Mouse (Mus musculus): ENCODE measurements around the gene Stk32c. TPM values are rescaled to one million over a fixed set of nuclear protein-coding genes. Genes with fewer than 3 reads are reported as not detected.

Stk32c gene
- polyA plus RNA-seq, 1 experiment from 2014 or later: 0.60 TPM

DNA sequence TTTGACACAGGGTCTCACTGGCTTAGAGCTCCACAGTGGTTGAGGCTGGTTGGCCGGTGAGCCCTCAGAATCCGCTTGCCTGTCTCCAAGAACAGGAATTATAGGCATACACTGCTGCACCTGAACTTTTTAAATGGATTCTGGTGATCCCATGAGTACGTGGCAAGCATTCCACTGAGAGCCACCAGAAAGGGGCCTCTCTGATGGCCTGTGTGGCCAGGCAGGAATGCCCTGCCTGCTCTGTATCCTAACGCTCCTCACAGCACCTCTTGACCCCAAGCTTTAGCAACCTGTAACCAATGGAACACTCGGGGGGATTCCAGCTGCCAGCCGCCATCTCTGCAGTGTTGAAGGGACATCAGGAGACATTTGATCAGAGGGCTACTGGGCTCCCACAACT lies 1.3 kb downstream of the Stk32c start:
- H3K27me3 ChIP-seq (ENCODE audit: insufficient read depth, poor library complexity, severe bottlenecking): peaks cover 8% of the 10 kb centered on the region; the same call in 1 of the 2 replicates
- peak; percentile 2 for DNase-seq (ENCODE audit: low spot score)
- peak overlapping the region; percentile 95 for H3K27ac ChIP-seq
- no peak overlapping the region for H3K4me3 ChIP-seq
- H3K36me3 ChIP-seq: no peaks in the 10 kb centered on the region
- no peaks in the 10 kb centered on the region for H3K9me3 ChIP-seq
- WGBS: 84% methylated on average over 6 of the region's 6 CpGs
- peaks cover 33% of the 10 kb centered on the region for H3K4me1 ChIP-seq (replicated peaks)

- Histone ChIP-seq H3K36me3 (no peaks in the 10 kb centered on the region), H3K27ac (no peak overlapping the region), H3K4me3 (no peak overlapping the region), H3K9me3 (no peaks in the 10 kb centered on the region), H3K27me3 (ENCODE audit: insufficient read depth, poor library complexity, severe bottlenecking) (peaks cover 6% of the 10 kb centered on the region; the same call in 1 of the 2 replicates), H3K4me1 (replicated peaks) (peaks cover 19% of the 10 kb centered on the region)
- WGBS: 82% methylated on average over 4 of the region's 4 CpGs
- DNase-seq (ENCODE audit: low spot score): no peak
Measured at GRCm38 (mm10) chr7:139208773-139209095, 4.4 kb downstream of the Stk32c start.

- Histone ChIP-seq H3K9me3 (no peaks in the 10 kb centered on the region), H3K27ac (no peak overlapping the region)
- WGBS: 35% methylated on average over 7 of the region's 7 CpGs
Measured at GRCm38 (mm10) chr7:139208023-139208772, 4.9 kb downstream of the Stk32c start.

DNA sequence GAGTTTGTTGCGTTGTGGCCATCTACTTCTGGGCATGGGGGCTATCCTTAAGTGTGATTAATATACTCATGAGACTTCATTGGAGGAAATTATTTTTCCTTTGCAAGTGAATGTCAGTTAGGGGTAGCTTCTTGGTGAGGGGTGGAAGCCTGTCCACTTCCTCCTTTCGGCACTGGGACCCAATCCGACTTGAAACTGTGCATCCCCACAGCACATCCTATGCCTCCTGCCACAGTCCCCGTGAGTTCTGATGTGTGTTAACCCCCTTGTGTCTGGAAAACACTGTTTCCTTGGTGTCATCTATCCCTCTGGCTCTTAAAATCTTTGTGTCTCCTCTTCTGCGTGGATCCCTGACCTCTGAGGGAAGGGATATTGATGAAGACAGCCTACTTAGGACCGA lies 11.9 kb downstream of the Stk32c start:
- 67% methylated on average over 6 of the region's 6 CpGs for WGBS
- Histone ChIP-seq H3K36me3 (no peaks in the 10 kb centered on the region), H3K27ac (no peak overlapping the region), H3K27me3 (ENCODE audit: insufficient read depth, poor library complexity, severe bottlenecking) (peaks cover 13% of the 10 kb centered on the region; the same call in 1 of the 2 replicates), H3K4me3 (no peak overlapping the region), H3K9me3 (no peaks in the 10 kb centered on the region), H3K4me1 (replicated peaks) (no peaks in the 10 kb centered on the region)
- no peak for DNase-seq (ENCODE audit: low spot score)

More at GRCm38 (mm10) chr7:139208023-139208772, 4.9 kb downstream of the Stk32c start:
- no peak overlapping the region for H3K4me3 ChIP-seq
- no peaks in the 10 kb centered on the region for H3K36me3 ChIP-seq
- peaks cover 6% of the 10 kb centered on the region; the same call in 1 of the 2 replicates for H3K27me3 ChIP-seq (ENCODE audit: insufficient read depth, poor library complexity, severe bottlenecking)
- H3K4me1 ChIP-seq (replicated peaks): peaks cover 14% of the 10 kb centered on the region
- DNase-seq (ENCODE audit: low spot score): peak; percentile 69

DNA sequence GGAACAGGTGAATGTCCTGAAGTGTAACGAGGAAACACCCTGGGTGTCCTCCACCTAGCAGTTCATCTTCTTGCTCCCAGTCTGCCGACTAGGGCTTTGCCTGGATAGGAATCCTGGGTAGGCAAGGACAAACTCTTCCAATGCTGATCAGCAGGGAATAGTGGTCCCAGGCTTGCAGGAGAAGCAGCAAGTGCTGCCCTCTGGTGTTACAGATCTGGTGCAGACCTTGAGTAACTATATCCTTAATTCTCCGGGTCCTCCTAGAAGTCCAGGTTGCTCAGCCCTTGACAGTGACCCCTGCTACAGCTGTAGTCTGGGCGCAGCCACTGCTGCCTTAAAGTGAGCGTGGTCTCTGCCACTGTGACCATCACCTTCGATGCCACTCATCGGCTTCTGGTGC lies 13.0 kb downstream of the Stk32c start:
- 34% methylated on average over 7 of the region's 7 CpGs for WGBS

DNA sequence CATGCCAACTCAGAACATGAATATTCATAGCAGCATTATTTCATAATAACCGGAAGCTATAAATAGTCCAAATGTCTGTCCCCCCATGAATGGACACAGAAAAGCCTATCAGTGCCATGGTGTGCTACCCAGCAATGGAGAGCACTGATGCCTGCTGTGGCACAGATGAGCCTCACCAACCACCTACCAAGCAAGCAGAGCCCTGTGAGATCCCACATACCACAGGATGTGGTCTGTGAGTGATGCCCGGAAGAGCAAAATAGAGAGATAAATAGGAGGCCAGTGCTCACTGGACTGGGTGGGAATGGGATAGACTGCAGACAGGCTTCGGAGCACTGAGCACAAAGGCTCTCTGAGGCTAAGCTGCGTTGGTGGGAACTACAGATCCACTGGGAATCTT lies 16.1 kb downstream of the Stk32c start:
- Histone ChIP-seq H3K4me1 (replicated peaks) (no peaks in the 10 kb centered on the region), H3K27me3 (ENCODE audit: insufficient read depth, poor library complexity, severe bottlenecking) (peaks cover 13% of the 10 kb centered on the region; the same call in 1 of the 2 replicates), H3K4me3 (no peak overlapping the region), H3K9me3 (no peaks in the 10 kb centered on the region), H3K27ac (no peak overlapping the region), H3K36me3 (no peaks in the 10 kb centered on the region)
- 83% methylated on average over 4 of the region's 4 CpGs for WGBS
- no peak for DNase-seq (ENCODE audit: low spot score)

More for the DNA sequence above, 13.0 kb downstream of the Stk32c start:
- H3K27ac ChIP-seq: no peak overlapping the region
- H3K36me3 ChIP-seq: no peaks in the 10 kb centered on the region
- DNase-seq (ENCODE audit: low spot score): peak; percentile 61
- H3K27me3 ChIP-seq (ENCODE audit: insufficient read depth, poor library complexity, severe bottlenecking): peaks cover 13% of the 10 kb centered on the region; the same call in 1 of the 2 replicates
- H3K4me3 ChIP-seq: no peak overlapping the region
- no peaks in the 10 kb centered on the region for H3K4me1 ChIP-seq (replicated peaks)
- no peaks in the 10 kb centered on the region for H3K9me3 ChIP-seq

DNA sequence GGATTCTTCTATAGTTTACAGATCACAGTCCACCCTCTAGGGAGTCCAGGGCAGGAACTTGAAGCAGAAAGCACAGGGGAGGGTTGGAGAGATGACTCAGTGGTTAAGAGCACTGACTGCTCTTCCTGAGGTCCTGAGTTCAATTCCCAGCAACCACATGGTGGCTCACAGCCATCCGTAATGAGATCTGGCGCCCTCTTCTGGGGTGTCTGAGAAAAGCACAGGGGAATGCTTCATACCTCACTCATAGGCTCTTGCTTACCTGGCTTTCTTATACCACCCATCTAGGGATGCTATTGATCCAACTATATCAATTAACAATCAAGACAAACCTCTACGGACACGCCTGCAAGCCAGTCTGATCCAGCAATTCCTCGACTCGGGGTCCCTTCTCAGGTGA lies 21.5 kb downstream of the Stk32c start:
- H3K27me3 ChIP-seq (ENCODE audit: insufficient read depth, poor library complexity, severe bottlenecking): peaks cover 42% of the 10 kb centered on the region
- no peak for DNase-seq (ENCODE audit: low spot score)
- H3K27ac ChIP-seq: no peak overlapping the region
- H3K9me3 ChIP-seq: peaks cover 12% of the 10 kb centered on the region; the same call in 1 of the 2 replicates
- peaks cover 12% of the 10 kb centered on the region for H3K4me1 ChIP-seq (replicated peaks)
- WGBS: 74% methylated on average over 6 of the region's 6 CpGs
- H3K36me3 ChIP-seq: no peaks in the 10 kb centered on the region
- no peak overlapping the region for H3K4me3 ChIP-seq

DNA sequence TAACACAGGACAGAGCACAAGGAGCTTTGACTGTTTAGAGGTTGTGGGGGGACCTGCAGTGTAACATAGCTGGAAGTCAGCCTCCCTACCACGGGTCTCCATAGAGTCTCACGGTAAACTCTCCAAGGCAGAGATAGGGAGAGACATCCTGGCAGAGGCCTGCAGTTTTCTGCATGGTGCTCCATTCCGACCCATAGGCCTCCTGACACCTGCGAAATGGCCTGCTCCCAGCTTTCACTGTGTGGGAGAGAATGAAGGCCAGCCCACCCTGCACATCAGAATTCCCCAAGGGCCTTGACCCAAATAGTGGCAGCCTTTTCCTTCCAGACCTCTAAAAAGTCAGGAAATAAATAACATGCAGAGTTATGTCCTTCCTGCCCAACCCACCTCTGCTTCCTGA lies 22.5 kb downstream of the Stk32c start:
- Histone ChIP-seq H3K4me3 (no peak overlapping the region), H3K4me1 (replicated peaks) (peaks cover 12% of the 10 kb centered on the region), H3K9me3 (peaks cover 12% of the 10 kb centered on the region; the same call in 1 of the 2 replicates), H3K27me3 (ENCODE audit: insufficient read depth, poor library complexity, severe bottlenecking) (peaks cover 52% of the 10 kb centered on the region), H3K36me3 (no peaks in the 10 kb centered on the region), H3K27ac (no peak overlapping the region)
- WGBS: 93% methylated on average over 4 of the region's 4 CpGs
- DNase-seq (ENCODE audit: low spot score): no peak

GRCm38 (mm10) chr7:139188634-139189207 lies 24.4 kb downstream of the Stk32c start:
- peaks cover 12% of the 10 kb centered on the region for H3K4me1 ChIP-seq (replicated peaks)
- peaks cover 64% of the 10 kb centered on the region for H3K27me3 ChIP-seq (ENCODE audit: insufficient read depth, poor library complexity, severe bottlenecking)
- H3K27ac ChIP-seq: peak overlapping the region; percentile 82; the same call in 1 of the 2 replicates
- 2% methylated on average over 23 of the region's 23 CpGs for WGBS
- H3K36me3 ChIP-seq: no peaks in the 10 kb centered on the region
- peak; percentile 59 for DNase-seq (ENCODE audit: low spot score)
- H3K4me3 ChIP-seq: peak overlapping the region; percentile 81
- peaks cover 12% of the 10 kb centered on the region; the same call in 1 of the 2 replicates for H3K9me3 ChIP-seq

- under 1% methylated on average over 94 of the region's 94 CpGs for WGBS
- peak overlapping the region; percentile 81 for H3K4me3 ChIP-seq
- H3K4me1 ChIP-seq (replicated peaks): peaks cover 12% of the 10 kb centered on the region
- peak overlapping the region; percentile 82 for H3K27ac ChIP-seq
- H3K9me3 ChIP-seq: peaks cover 12% of the 10 kb centered on the region; the same call in 1 of the 2 replicates
- no peaks in the 10 kb centered on the region for H3K36me3 ChIP-seq
- peaks cover 64% of the 10 kb centered on the region for H3K27me3 ChIP-seq (ENCODE audit: insufficient read depth, poor library complexity, severe bottlenecking)
- DNase-seq (ENCODE audit: low spot score): peak; percentile 89
Measured at GRCm38 (mm10) chr7:139187771-139188633, 25.1 kb downstream of the Stk32c start.

- H3K36me3 ChIP-seq: no peaks in the 10 kb centered on the region
- peaks cover 12% of the 10 kb centered on the region; the same call in 1 of the 2 replicates for H3K9me3 ChIP-seq
- H3K4me3 ChIP-seq: peak overlapping the region; percentile 81
- peaks cover 12% of the 10 kb centered on the region for H3K4me1 ChIP-seq (replicated peaks)
- no peak for DNase-seq (ENCODE audit: low spot score)
- 33% methylated on average over 7 of the region's 7 CpGs for WGBS
- H3K27ac ChIP-seq: no peak overlapping the region
- peaks cover 64% of the 10 kb centered on the region for H3K27me3 ChIP-seq (ENCODE audit: insufficient read depth, poor library complexity, severe bottlenecking)
Measured at GRCm38 (mm10) chr7:139187277-139187676, 25.8 kb downstream of the Stk32c start.

GRCm38 (mm10) chr7:139186436-139186835 lies 26.7 kb downstream of the Stk32c start:
- WGBS: 71% methylated on average over 8 of the region's 8 CpGs
- H3K27ac ChIP-seq: no peak overlapping the region
- H3K4me3 ChIP-seq: no peak overlapping the region
- no peak for DNase-seq (ENCODE audit: low spot score)
- H3K9me3 ChIP-seq: peaks cover 12% of the 10 kb centered on the region; the same call in 1 of the 2 replicates
- H3K4me1 ChIP-seq (replicated peaks): peaks cover 12% of the 10 kb centered on the region
- H3K27me3 ChIP-seq (ENCODE audit: insufficient read depth, poor library complexity, severe bottlenecking): peaks cover 64% of the 10 kb centered on the region
- no peaks in the 10 kb centered on the region for H3K36me3 ChIP-seq
